Mouse (Mus musculus) heart, embryonic 13.5 days (tissue): ENCODE results near the gene Socs1. TPM values are rescaled to one million over a fixed set of nuclear protein-coding genes. Genes with fewer than 3 reads are reported as not detected.

Source experiments
- ATAC-seq: fragments of 200-750 bp; cut with Nextera tagmentation; 2 replicates; pipeline ENCODE4 v1.8.0; 2017; ENCODE audit warnings: moderate TSS enrichment; ENCODE audit not compliant: insufficient number of reproducible peaks, low FRiP score, low TSS enrichment; ENCODE audit errors: extremely low read depth
- H3K27ac ChIP-seq: fragments of 300-500 bp; sonication (generic); replicated peaks from 2 replicates; pipeline ENCODE4 v1.5.1; 2015; ENCODE audit warnings: moderate library complexity, mild to moderate bottlenecking, inconsistent platforms
- H3K27me3 ChIP-seq: fragments of 300-500 bp; sonication (generic); replicated peaks from 2 replicates; pipeline ENCODE4 v1.6.1; 2015; ENCODE audit warnings: mild to moderate bottlenecking, inconsistent platforms
- H3K36me3 ChIP-seq: fragments of 300-500 bp; sonication (generic); 2 replicates; pipeline ENCODE4 v1.6.1; 2015; ENCODE audit warnings: mild to moderate bottlenecking, inconsistent platforms
- H3K4me1 ChIP-seq: fragments of 300-500 bp; sonication (generic); 2 replicates; pipeline ENCODE4 v1.6.1; 2015; ENCODE audit warnings: inconsistent platforms
- H3K4me2 ChIP-seq: fragments of 300-500 bp; sonication (generic); 2 replicates; pipeline ENCODE4 v1.6.1; 2015; ENCODE audit warnings: inconsistent platforms, mild to moderate bottlenecking, moderate library complexity
- H3K4me3 ChIP-seq: fragments of 300-500 bp; sonication (generic); 2 replicates; pipeline ENCODE4 v1.5.1; 2015; ENCODE audit warnings: moderate library complexity, mild to moderate bottlenecking, inconsistent platforms
- H3K9ac ChIP-seq: fragments of 300-500 bp; sonication (generic); 2 replicates; pipeline ENCODE4 v1.6.1; 2015; ENCODE audit warnings: inconsistent platforms, mild to moderate bottlenecking, moderate library complexity
- H3K9me3 ChIP-seq: fragments of 300-500 bp; sonication (generic); 2 replicates; pipeline ENCODE4 v1.6.1; 2016; ENCODE audit warnings: inconsistent platforms
- WGBS: fragments of 180-500 bp; shearing (Covaris S2); methylation state at CpG from one replicate; pipeline ENCODE4 v1.1.7; 2015; ENCODE audit warnings: mixed read lengths; 5-methylcytosine and 5-hydroxymethylcytosine counted together
- polyA plus RNA-seq: library from polyadenylated mRNA; unstranded; fragments of >200 nt; fragmentation: Nextera tagmentation; extraction: Ambion mirVana; gene quantifications from 2 replicates; pipeline ENCODE4 v1.2.1, GENCODE M21; 2015

Socs1 gene
- polyA plus RNA-seq, 1 experiment from 2014 or later = 4.8 TPM

- no peak overlapping the region for H3K4me2 ChIP-seq
- H3K27ac ChIP-seq = no peak overlapping the region
- no peaks in the 10 kb centered on the region for H3K27me3 ChIP-seq
- no peak for ATAC-seq
- 36% methylated on average over 4 of the region's 4 CpGs for WGBS
- peaks cover 47% of the 10 kb centered on the region for H3K4me1 ChIP-seq
- no peaks in the 10 kb centered on the region for H3K36me3 ChIP-seq
- H3K9me3 ChIP-seq = no peaks in the 10 kb centered on the region
- no peak overlapping the region for H3K4me3 ChIP-seq
- H3K9ac ChIP-seq = no peak overlapping the region
These were observed 10.6 kb downstream of the Socs1 start for GRCm38 (mm10) chr16:10774726-10775125.

- ATAC-seq = no peak
- Histone ChIP-seq H3K36me3 (no peaks in the 10 kb centered on the region), H3K9me3 (no peaks in the 10 kb centered on the region), H3K27me3 (no peaks in the 10 kb centered on the region; the same call in 1 of the 2 replicates), H3K4me3 (no peak overlapping the region), H3K4me1 (peaks cover 48% of the 10 kb centered on the region), H3K9ac (no peak overlapping the region), H3K4me2 (no peak overlapping the region), H3K27ac (no peak overlapping the region)
- 82% methylated on average over 8 of the region's 8 CpGs for WGBS
These were observed 11.8 kb downstream of the Socs1 start for GRCm38 (mm10) chr16:10773543-10773942.

- 60% methylated on average over 19 of the region's 19 CpGs for WGBS
- no peak overlapping the region for H3K4me2 ChIP-seq
- H3K36me3 ChIP-seq = no peaks in the 10 kb centered on the region
- ATAC-seq = no peak
- H3K4me1 ChIP-seq = peaks cover 32% of the 10 kb centered on the region
- H3K9ac ChIP-seq = no peak overlapping the region
- no peaks in the 10 kb centered on the region for H3K9me3 ChIP-seq
- H3K27me3 ChIP-seq = no peaks in the 10 kb centered on the region; the same call in none of the 2 replicates
- H3K27ac ChIP-seq = no peak overlapping the region
- H3K4me3 ChIP-seq = no peak overlapping the region
These were observed 13.4 kb downstream of the Socs1 start for GRCm38 (mm10) chr16:10771769-10772510.

GRCm38 (mm10) chr16:10770531-10771325 lies 14.6 kb downstream of the Socs1 start:
- no peak overlapping the region for H3K4me2 ChIP-seq
- no peak overlapping the region for H3K4me3 ChIP-seq
- H3K27ac ChIP-seq = 0 out of 2 replicates have a peak overlapping the region, but pooled peaks have one; percentile 7
- peaks cover 23% of the 10 kb centered on the region for H3K4me1 ChIP-seq
- WGBS = 31% methylated on average over 4 of the region's 4 CpGs
- H3K36me3 ChIP-seq = no peaks in the 10 kb centered on the region
- no peak for ATAC-seq
- H3K9me3 ChIP-seq = no peaks in the 10 kb centered on the region
- no peak overlapping the region; the same call in 1 of the 2 replicates for H3K9ac ChIP-seq
- H3K27me3 ChIP-seq = no peaks in the 10 kb centered on the region; the same call in none of the 2 replicates

- no peaks in the 10 kb centered on the region for H3K9me3 ChIP-seq
- no peak overlapping the region for H3K27ac ChIP-seq
- peaks cover 21% of the 10 kb centered on the region for H3K4me1 ChIP-seq
- H3K27me3 ChIP-seq = no peaks in the 10 kb centered on the region; the same call in none of the 2 replicates
- ATAC-seq = no peak
- 37% methylated on average over 2 of the region's 2 CpGs for WGBS
- H3K36me3 ChIP-seq = no peaks in the 10 kb centered on the region
- H3K4me3 ChIP-seq = no peak overlapping the region
- no peak overlapping the region for H3K9ac ChIP-seq
- H3K4me2 ChIP-seq = no peak overlapping the region
These were observed 15.7 kb downstream of the Socs1 start for GRCm38 (mm10) chr16:10769661-10770060.

- Histone ChIP-seq H3K4me1 (peaks cover 21% of the 10 kb centered on the region), H3K4me2 (no peak overlapping the region), H3K9me3 (no peaks in the 10 kb centered on the region), H3K9ac (no peak overlapping the region), H3K4me3 (no peak overlapping the region), H3K27ac (no peak overlapping the region), H3K27me3 (peaks cover 3% of the 10 kb centered on the region), H3K36me3 (no peaks in the 10 kb centered on the region)
- ATAC-seq = no peak
- WGBS = 56% methylated on average over 9 of the region's 9 CpGs
These were observed 16.5 kb downstream of the Socs1 start for GRCm38 (mm10) chr16:10768821-10769220.

GRCm38 (mm10) chr16:10767158-10767557 lies 18.2 kb downstream of the Socs1 start:
- Histone ChIP-seq H3K36me3 (no peaks in the 10 kb centered on the region), H3K9me3 (no peaks in the 10 kb centered on the region), H3K9ac (no peak overlapping the region), H3K4me3 (no peak overlapping the region), H3K4me1 (peaks cover 21% of the 10 kb centered on the region), H3K4me2 (no peak overlapping the region), H3K27me3 (peaks cover 5% of the 10 kb centered on the region), H3K27ac (no peak overlapping the region)
- 38% methylated on average over 4 of the region's 4 CpGs for WGBS
- ATAC-seq = no peak

- H3K9ac ChIP-seq = no peak overlapping the region
- 57% methylated on average over 2 of the region's 2 CpGs for WGBS
- no peak overlapping the region for H3K4me2 ChIP-seq
- H3K9me3 ChIP-seq = no peaks in the 10 kb centered on the region
- no peak overlapping the region for H3K27ac ChIP-seq
- no peak for ATAC-seq
- H3K27me3 ChIP-seq = peaks cover 5% of the 10 kb centered on the region
- peaks cover 8% of the 10 kb centered on the region for H3K4me1 ChIP-seq
- no peak overlapping the region for H3K4me3 ChIP-seq
- H3K36me3 ChIP-seq = no peaks in the 10 kb centered on the region
These were observed 21.0 kb downstream of the Socs1 start for GRCm38 (mm10) chr16:10764323-10764722.

GRCm38 (mm10) chr16:10763540-10764264 lies 21.6 kb downstream of the Socs1 start:
- no peak overlapping the region for H3K27ac ChIP-seq
- no peak overlapping the region for H3K9ac ChIP-seq
- no peaks in the 10 kb centered on the region for H3K9me3 ChIP-seq
- WGBS = 49% methylated on average over 6 of the region's 6 CpGs
- no peak overlapping the region for H3K4me2 ChIP-seq
- H3K36me3 ChIP-seq = no peaks in the 10 kb centered on the region
- no peak overlapping the region for H3K4me3 ChIP-seq
- peaks cover 6% of the 10 kb centered on the region for H3K4me1 ChIP-seq
- peaks cover 11% of the 10 kb centered on the region for H3K27me3 ChIP-seq
- ATAC-seq = no peak

- Histone ChIP-seq H3K9me3 (no peaks in the 10 kb centered on the region), H3K36me3 (no peaks in the 10 kb centered on the region), H3K4me3 (no peak overlapping the region), H3K27ac (no peak overlapping the region), H3K4me2 (no peak overlapping the region), H3K4me1 (peaks cover 6% of the 10 kb centered on the region), H3K9ac (no peak overlapping the region), H3K27me3 (peaks cover 14% of the 10 kb centered on the region; the same call in 1 of the 2 replicates)
- 67% methylated on average over 5 of the region's 5 CpGs for WGBS
- no peak for ATAC-seq
These were observed 22.7 kb downstream of the Socs1 start for GRCm38 (mm10) chr16:10762569-10763180.

GRCm38 (mm10) chr16:10761182-10761581 lies 24.2 kb downstream of the Socs1 start:
- H3K27me3 ChIP-seq = peaks cover 14% of the 10 kb centered on the region; the same call in 1 of the 2 replicates
- no peak overlapping the region for H3K9ac ChIP-seq
- H3K4me3 ChIP-seq = no peak overlapping the region
- ATAC-seq = no peak
- WGBS = 57% methylated on average over 8 of the region's 8 CpGs
- no peaks in the 10 kb centered on the region for H3K36me3 ChIP-seq
- no peaks in the 10 kb centered on the region for H3K9me3 ChIP-seq
- H3K4me2 ChIP-seq = no peak overlapping the region
- peaks cover 6% of the 10 kb centered on the region for H3K4me1 ChIP-seq
- H3K27ac ChIP-seq = no peak overlapping the region
